Mouse (Mus musculus) testis, postnatal 14 days (tissue): ENCODE results near the gene Chmp6.

ENCODE experiments used
- DNase-seq: peaks from one replicate; pipeline ENCODE4 v3.0.0; 2021; ENCODE audit warnings: low spot score

Chmp6 gene

GRCm38 (mm10) chr11:119913291-119913934 lies at the start of gene Chmp6:
TSS of gene Chmp6 (plus strand) at chr11:119913441.
- peak; percentile 86 for DNase-seq

GRCm38 (mm10) chr11:119866837-119867236 lies 46.4 kb upstream of the Chmp6 start:
- DNase-seq: no peak

- no peak for DNase-seq
These were observed 45.1 kb upstream of the Chmp6 start for GRCm38 (mm10) chr11:119868138-119868537.

- DNase-seq: no peak
These were observed 44.7 kb upstream of the Chmp6 start for GRCm38 (mm10) chr11:119868556-119868955.

GRCm38 (mm10) chr11:119871141-119871540 lies 42.1 kb upstream of the Chmp6 start:
- no peak for DNase-seq

- no peak for DNase-seq
These were observed 39.6 kb upstream of the Chmp6 start for GRCm38 (mm10) chr11:119873643-119874042.

GRCm38 (mm10) chr11:119874841-119875240 lies 38.4 kb upstream of the Chmp6 start:
- no peak for DNase-seq

GRCm38 (mm10) chr11:119875685-119876084 lies 37.6 kb upstream of the Chmp6 start:
- no peak for DNase-seq

GRCm38 (mm10) chr11:119877124-119877523 lies 36.1 kb upstream of the Chmp6 start:
- no peak for DNase-seq

- DNase-seq: no peak
These were observed 33.7 kb upstream of the Chmp6 start for GRCm38 (mm10) chr11:119879573-119879972.

GRCm38 (mm10) chr11:119883646-119884045 lies 29.6 kb upstream of the Chmp6 start:
- DNase-seq: no peak

GRCm38 (mm10) chr11:119889966-119890365 lies 23.3 kb upstream of the Chmp6 start:
- no peak for DNase-seq

GRCm38 (mm10) chr11:119891601-119892215 lies 21.5 kb upstream of the Chmp6 start:
- no peak for DNase-seq

GRCm38 (mm10) chr11:119893667-119894236 lies 19.5 kb upstream of the Chmp6 start:
- no peak for DNase-seq

GRCm38 (mm10) chr11:119894634-119895033 lies 18.6 kb upstream of the Chmp6 start:
- no peak for DNase-seq

- DNase-seq: no peak
These were observed 16.2 kb upstream of the Chmp6 start for GRCm38 (mm10) chr11:119897041-119897440.

GRCm38 (mm10) chr11:119898976-119899375 lies 14.3 kb upstream of the Chmp6 start:
- no peak for DNase-seq

GRCm38 (mm10) chr11:119901174-119901573 lies 12.1 kb upstream of the Chmp6 start:
- DNase-seq: no peak

- DNase-seq: no peak
These were observed 10.3 kb upstream of the Chmp6 start for GRCm38 (mm10) chr11:119902891-119903290.

- no peak for DNase-seq
These were observed 8.5 kb upstream of the Chmp6 start for GRCm38 (mm10) chr11:119904621-119905286.

GRCm38 (mm10) chr11:119905794-119906193 lies 7.4 kb upstream of the Chmp6 start:
- no peak for DNase-seq

- DNase-seq: no peak
These were observed 6.1 kb upstream of the Chmp6 start for GRCm38 (mm10) chr11:119907006-119907650.
